Mouse (Mus musculus): ENCODE measurements around the gene Nectin4. TPM values are rescaled to one million over a fixed set of nuclear protein-coding genes. Genes with fewer than 3 reads are reported as not detected.

Gene Nectin4
- polyA plus RNA-seq, 1 experiment from 2014 or later, result 43.7 TPM

DNA sequence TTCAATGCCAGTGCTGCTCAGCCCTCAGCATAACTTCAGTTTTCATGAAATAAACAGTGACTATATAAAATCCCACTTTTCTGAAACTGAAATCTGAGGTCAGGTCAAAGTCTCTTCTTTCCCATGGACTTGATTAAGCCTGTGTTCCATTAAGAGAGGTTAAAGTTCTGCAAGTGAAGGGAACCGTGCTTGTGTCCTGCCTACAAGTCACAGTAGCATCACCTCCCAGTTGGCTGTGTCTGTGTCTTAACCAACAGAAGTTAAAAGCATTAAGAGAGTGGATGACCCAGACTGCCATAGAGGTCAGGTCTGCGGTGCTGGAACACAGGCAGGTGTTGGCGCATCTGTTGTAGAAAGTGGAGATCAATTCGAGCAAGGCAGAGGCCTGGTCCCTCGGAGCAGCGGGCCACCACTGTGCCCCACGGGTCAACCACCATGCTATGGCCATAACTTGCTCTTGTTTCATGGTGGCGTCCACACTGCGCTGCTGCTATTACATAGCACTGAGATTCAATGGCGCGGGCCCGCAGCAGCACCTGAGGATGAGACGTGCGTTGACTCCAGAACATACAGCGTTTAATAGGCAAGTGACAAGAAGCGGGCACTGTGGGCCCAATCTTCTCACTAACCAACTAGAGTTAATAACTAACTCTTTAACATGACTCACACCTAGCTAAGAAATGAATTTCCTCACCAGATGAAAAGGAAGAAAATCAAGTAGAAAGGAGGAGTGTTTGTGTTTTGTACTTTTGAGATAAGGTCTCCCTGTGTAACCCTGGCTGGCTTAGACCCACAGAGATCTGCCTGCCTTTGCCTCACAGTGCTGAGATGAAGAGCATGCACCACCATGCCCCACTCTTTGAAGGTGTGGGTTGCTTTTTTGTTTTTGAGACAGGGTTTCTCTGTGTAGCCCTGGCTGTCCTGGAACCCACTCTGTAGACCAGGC is 27.4 kb upstream of the Nectin4 start:
- Histone ChIP-seq H3K4me2 (replicated peaks) (no peak overlapping the region), H3K27me3 (no peaks in the 10 kb centered on the region), H3K27ac (replicated peaks) (no peak overlapping the region), H3K9ac (no peak overlapping the region), H3K4me1 (peaks cover 16% of the 10 kb centered on the region), H3K9me3 (replicated peaks) (no peaks in the 10 kb centered on the region), H3K36me3 (peaks cover 57% of the 10 kb centered on the region), H3K4me3 (replicated peaks) (no peak overlapping the region)
- ATAC-seq (ENCODE audit: insufficient number of reproducible peaks, low FRiP score, low TSS enrichment, low read depth), result no peak
- 93% methylated on average over 16 of the region's 16 CpGs for WGBS

DNA sequence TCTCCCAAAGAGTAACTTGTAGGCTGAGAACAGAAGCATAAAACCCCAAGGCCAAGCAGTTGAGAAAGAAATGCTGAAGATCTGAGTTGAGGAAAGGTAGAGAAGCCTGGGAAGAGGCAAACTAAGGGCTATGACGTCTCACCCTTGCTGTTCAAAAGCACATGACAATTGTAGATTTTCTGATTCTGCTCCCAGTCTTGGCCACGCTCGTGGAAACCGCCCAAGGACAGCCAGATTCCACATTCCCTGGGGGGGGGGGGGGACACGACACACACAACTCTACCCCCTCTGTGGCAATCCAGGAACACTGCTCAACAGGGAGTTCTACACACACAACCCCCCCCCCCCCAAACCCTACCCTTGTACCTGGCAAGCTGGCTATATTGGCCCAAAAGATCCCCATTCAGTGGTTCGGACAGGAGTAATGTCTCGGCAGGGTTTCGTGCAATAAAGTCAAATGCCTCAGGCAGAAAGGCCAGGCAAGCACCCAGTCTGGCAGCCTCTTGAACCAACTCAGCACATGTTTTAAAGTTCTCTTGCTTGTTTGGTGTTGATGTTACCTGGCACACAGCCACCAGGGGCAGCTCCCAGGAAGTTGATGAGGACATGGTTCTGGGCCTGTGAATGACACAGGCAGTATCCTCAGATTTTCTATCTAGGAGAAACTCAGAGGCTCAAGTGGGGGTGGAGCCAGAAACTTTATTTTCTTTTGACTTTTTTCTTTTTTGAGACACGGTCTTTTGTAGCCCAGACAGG is 25.8 kb upstream of the Nectin4 start:
- no peaks in the 10 kb centered on the region for H3K9me3 ChIP-seq (replicated peaks)
- H3K4me3 ChIP-seq (replicated peaks), result peak overlapping the region; percentile 86; the same call in 1 of the 2 replicates
- 65% methylated on average over 9 of the region's 9 CpGs for WGBS
- no peaks in the 10 kb centered on the region for H3K27me3 ChIP-seq
- peaks cover 16% of the 10 kb centered on the region for H3K4me1 ChIP-seq
- H3K9ac ChIP-seq, result no peak overlapping the region
- peaks cover 44% of the 10 kb centered on the region for H3K36me3 ChIP-seq
- H3K27ac ChIP-seq (replicated peaks), result no peak overlapping the region
- peak overlapping the region; percentile 67 for H3K4me2 ChIP-seq (replicated peaks)
- no peak for ATAC-seq (ENCODE audit: insufficient number of reproducible peaks, low FRiP score, low TSS enrichment, low read depth)

DNA sequence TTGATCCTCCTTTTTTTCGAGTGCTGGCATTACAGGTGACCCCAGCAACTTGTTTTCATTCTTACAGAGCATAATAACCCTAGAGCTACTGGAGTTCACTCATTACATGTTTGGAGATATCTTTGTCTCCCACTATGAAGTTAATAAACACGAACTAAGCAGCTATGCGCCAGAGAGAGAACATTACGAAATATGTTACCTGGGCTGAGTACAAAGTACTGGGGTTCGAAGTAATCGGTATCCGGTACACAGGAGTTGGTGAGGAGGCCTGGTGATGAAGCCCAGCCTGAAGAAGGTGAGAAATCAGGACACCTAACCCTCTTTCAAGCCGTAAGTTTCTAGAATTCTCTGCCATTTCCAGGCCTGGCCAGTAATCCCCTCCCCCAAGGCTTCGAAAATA is 25.2 kb upstream of the Nectin4 start:
- H3K9ac ChIP-seq, result no peak overlapping the region
- H3K4me3 ChIP-seq (replicated peaks), result peak overlapping the region; percentile 86
- H3K36me3 ChIP-seq, result peaks cover 39% of the 10 kb centered on the region
- peak overlapping the region; percentile 67 for H3K4me2 ChIP-seq (replicated peaks)
- no peak for ATAC-seq (ENCODE audit: insufficient number of reproducible peaks, low FRiP score, low TSS enrichment, low read depth)
- no peaks in the 10 kb centered on the region for H3K9me3 ChIP-seq (replicated peaks)
- peaks cover 16% of the 10 kb centered on the region for H3K4me1 ChIP-seq
- no peak overlapping the region for H3K27ac ChIP-seq (replicated peaks)
- WGBS, result 73% methylated on average over 9 of the region's 9 CpGs
- no peaks in the 10 kb centered on the region for H3K27me3 ChIP-seq

DNA sequence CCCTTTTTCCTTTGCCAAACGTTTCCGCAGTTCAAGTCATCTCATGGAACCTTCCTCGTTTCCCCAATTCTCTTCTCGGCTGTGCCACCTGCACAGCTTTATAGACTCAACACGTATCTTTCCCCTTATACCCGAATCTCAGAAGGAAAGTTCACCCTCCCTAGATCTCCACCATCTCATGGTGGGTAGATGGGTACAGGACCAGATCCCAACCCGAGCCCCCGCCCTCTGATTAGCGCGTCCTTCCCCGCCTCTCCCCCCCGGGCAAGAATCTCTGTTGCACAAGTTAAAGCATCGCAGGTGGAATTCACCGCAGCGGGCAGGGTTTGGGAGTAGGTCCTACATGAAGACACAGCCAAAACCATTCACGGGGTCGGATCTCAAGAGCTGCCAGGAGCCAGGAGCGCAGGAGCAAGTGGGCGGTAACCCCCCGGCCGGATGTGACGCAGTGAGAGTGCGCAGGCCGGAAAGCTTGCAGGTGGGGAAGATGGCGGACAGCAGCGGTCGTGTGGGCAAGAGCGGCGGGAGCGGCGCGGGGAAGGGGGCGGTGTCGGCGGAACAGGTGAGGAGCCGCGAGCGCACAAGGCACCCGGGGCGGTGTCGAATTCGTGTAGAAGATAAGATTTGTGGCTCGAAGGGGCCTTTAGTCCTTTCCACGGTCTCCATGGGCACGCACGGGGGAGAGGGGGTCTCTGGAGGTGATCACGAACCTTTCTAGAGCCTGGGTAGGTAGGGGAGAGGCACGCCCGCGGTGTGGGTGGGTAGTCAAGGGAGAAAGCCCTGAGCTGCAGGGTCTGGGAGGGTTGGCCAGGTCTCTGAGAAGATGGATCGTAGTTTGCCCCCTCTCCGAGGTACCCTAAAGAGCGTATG is 24.4 kb upstream of the Nectin4 start, which contains the start of the genes Nit1 and Pfdn2:
Gene Nit1 (minus strand): TSS at position 422 of the 870 bp plus-strand sequence.
Gene Pfdn2 (plus strand): TSS at position 446 of the 870 bp plus-strand sequence.
- H3K36me3 ChIP-seq, result peaks cover 32% of the 10 kb centered on the region
- under 1% methylated on average over 52 of the region's 53 CpGs for WGBS
- peaks cover 16% of the 10 kb centered on the region for H3K4me1 ChIP-seq
- peak within 1 kb of the TSS; percentile 67 for H3K4me2 ChIP-seq (replicated peaks)
- H3K4me3 ChIP-seq (replicated peaks), result peak within 1 kb of the TSS; percentile 86
- no peaks in the 10 kb centered on the region for H3K27me3 ChIP-seq
- no peaks in the 10 kb centered on the region for H3K9me3 ChIP-seq (replicated peaks)
- peak within 1 kb of the TSS; percentile 82 for H3K27ac ChIP-seq (replicated peaks)
- peak; percentile 91 for ATAC-seq (ENCODE audit: insufficient number of reproducible peaks, low FRiP score, low TSS enrichment, low read depth)
- H3K9ac ChIP-seq, result peak within 1 kb of the TSS; percentile 74

DNA sequence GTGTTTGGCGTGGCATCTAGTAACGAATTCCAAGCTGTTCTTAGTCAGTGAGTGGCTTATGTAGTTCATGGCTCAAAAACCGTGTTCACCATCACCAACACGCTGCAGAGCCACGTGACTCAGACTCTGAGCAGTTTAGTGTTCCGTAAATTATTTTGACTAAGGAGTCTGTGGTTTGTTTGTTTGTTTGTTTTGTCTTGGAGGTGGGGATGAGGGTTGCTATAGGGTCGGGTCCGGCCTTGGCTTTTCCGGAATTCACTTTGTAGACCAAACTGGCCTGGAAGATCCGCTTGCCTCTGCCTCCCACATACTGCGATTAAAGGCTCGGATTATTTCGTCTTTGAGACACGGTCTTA is 23.8 kb upstream of the Nectin4 start:
- H3K9ac ChIP-seq, result peak overlapping the region; percentile 74
- peaks cover 26% of the 10 kb centered on the region for H3K36me3 ChIP-seq
- no peaks in the 10 kb centered on the region for H3K27me3 ChIP-seq
- H3K27ac ChIP-seq (replicated peaks), result peak overlapping the region; percentile 82; the same call in 1 of the 2 replicates
- peak overlapping the region; percentile 67 for H3K4me2 ChIP-seq (replicated peaks)
- H3K9me3 ChIP-seq (replicated peaks), result no peaks in the 10 kb centered on the region
- peaks cover 16% of the 10 kb centered on the region for H3K4me1 ChIP-seq
- under 1% methylated on average over 14 of the region's 14 CpGs for WGBS
- H3K4me3 ChIP-seq (replicated peaks), result peak overlapping the region; percentile 86
- ATAC-seq (ENCODE audit: insufficient number of reproducible peaks, low FRiP score, low TSS enrichment, low read depth), result no peak

DNA sequence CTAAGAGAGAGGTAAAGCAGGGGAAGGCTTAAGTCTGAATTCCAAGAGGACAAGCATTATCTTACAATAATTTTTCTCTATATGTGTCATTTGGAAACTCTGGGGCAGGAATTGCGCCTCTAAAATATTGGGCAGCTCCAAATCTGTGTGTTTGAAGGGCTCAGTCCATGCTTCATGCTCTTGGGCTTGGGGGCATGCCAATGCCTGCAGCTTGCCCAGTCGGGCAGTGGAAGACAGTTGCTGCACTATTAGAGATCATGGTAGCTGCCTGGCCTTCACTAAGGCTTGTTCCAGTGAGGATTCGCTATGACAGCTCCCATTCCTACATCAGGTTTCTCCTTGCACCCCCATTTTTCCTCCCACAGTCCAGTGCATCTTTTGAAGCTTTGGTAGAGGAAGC is 21.2 kb upstream of the Nectin4 start:
- no peak overlapping the region for H3K4me3 ChIP-seq (replicated peaks)
- 92% methylated on average over 3 of the region's 3 CpGs for WGBS
- H3K27ac ChIP-seq (replicated peaks), result no peak overlapping the region
- no peaks in the 10 kb centered on the region for H3K9me3 ChIP-seq (replicated peaks)
- H3K4me2 ChIP-seq (replicated peaks), result no peak overlapping the region
- 0 out of 2 replicates have a peak, but pooled peaks cover under 1% of the 10 kb centered on the region for H3K36me3 ChIP-seq
- H3K27me3 ChIP-seq, result no peaks in the 10 kb centered on the region
- ATAC-seq (ENCODE audit: insufficient number of reproducible peaks, low FRiP score, low TSS enrichment, low read depth), result no peak
- H3K4me1 ChIP-seq, result peaks cover 14% of the 10 kb centered on the region
- H3K9ac ChIP-seq, result no peak overlapping the region

DNA sequence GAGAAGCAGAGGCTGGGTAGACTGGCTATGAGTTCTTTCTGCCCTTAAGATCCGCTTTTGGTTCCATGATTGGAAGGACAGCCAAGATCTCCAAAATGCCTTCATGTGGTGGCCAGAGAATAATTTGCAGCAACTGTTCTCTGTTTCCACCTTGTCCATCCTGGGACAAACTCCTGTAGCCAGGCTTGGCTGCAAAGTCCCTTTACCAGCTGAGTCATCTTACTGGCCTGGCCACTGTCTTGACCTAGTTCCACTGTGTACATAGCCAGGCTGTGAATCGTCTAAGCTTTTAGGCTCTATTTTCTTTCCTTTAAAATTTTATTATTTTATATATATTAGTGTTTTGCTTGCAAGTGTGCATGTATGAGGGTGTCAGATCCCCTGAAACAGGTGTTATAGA is 20.7 kb upstream of the Nectin4 start:
- Histone ChIP-seq H3K9ac (no peak overlapping the region), H3K36me3 (no peaks in the 10 kb centered on the region), H3K4me3 (replicated peaks) (no peak overlapping the region), H3K9me3 (replicated peaks) (no peaks in the 10 kb centered on the region), H3K27ac (replicated peaks) (no peak overlapping the region), H3K4me2 (replicated peaks) (no peak overlapping the region), H3K27me3 (no peaks in the 10 kb centered on the region), H3K4me1 (peaks cover 9% of the 10 kb centered on the region)
- 92% methylated on average over 2 of the region's 2 CpGs for WGBS
- ATAC-seq (ENCODE audit: insufficient number of reproducible peaks, low FRiP score, low TSS enrichment, low read depth), result no peak

DNA sequence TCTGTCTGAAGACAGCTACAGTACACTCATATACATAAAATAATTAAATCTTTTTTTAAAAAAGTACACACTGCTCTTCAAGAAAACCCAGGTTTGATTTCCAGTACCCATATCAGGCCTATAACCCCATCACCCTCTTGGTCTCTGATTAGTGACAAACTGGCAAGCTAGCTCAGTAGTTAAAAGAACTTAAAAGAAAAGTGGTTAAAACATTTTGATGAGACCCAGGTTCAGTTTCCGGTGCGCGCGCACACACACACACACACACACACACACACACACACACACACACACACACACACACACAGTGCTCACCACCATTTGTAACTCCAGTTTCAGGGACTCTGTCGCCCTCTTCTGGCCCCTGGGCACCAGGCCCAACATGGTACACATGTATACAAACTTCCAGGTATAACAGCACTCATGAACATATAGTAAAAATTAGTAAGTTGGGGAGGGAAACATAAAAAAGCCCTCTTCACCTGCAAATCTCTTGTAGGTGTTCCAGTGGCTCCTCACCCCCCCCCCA is 14.0 kb upstream of the Nectin4 start:
- Histone ChIP-seq H3K4me1 (peaks cover 11% of the 10 kb centered on the region), H3K9me3 (replicated peaks) (no peaks in the 10 kb centered on the region), H3K9ac (no peak overlapping the region), H3K4me2 (replicated peaks) (no peak overlapping the region), H3K27ac (replicated peaks) (no peak overlapping the region), H3K36me3 (peaks cover 16% of the 10 kb centered on the region; the same call in 1 of the 2 replicates), H3K4me3 (replicated peaks) (no peak overlapping the region), H3K27me3 (no peaks in the 10 kb centered on the region)
- no peak for ATAC-seq (ENCODE audit: insufficient number of reproducible peaks, low FRiP score, low TSS enrichment, low read depth)
- 66% methylated on average over 5 of the region's 5 CpGs for WGBS

DNA sequence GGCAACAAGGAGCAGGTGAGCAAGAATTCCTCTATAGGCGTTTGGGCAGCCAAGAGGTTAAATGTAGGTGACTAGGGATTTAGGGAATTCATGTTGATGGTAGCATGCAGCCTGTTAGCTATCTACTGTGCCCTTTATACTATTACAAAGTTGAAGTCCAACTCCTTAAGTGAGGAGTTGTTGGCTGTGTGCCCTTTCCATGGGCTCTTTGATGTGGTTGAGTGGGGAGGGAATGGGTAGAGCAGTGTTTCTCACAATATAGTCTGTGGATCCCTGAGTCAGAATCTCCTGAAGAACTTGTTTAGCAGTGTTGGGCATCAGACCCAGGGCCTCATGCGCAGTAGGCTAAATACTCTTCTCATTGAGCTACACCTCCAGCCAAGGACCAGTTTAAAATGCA is 13.1 kb upstream of the Nectin4 start:
- Histone ChIP-seq H3K4me1 (peaks cover 15% of the 10 kb centered on the region), H3K27me3 (no peaks in the 10 kb centered on the region)
- ATAC-seq (ENCODE audit: insufficient number of reproducible peaks, low FRiP score, low TSS enrichment, low read depth), result no peak

DNA sequence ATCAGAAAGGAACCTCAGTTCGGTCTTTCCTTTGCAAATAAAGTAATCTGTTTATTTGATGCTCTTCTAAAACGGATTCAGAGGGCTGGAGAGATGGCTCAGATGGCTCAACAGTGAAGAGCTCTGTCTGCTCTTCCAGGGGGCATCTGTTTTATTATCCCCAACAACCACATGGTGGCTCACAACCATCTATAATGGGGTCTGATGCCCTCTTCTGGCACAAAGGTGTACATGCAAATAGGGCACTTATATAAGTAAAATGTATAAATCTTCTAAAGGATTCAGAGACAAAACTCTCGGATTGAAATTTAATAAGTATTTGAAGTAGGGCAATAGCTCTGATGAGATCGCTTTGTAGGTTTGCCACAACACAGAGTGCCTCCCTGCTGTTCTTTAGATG is 11.5 kb upstream of the Nectin4 start:
- no peak overlapping the region for H3K27ac ChIP-seq (replicated peaks)
- no peak for ATAC-seq (ENCODE audit: insufficient number of reproducible peaks, low FRiP score, low TSS enrichment, low read depth)
- no peaks in the 10 kb centered on the region for H3K27me3 ChIP-seq
- H3K9me3 ChIP-seq (replicated peaks), result no peaks in the 10 kb centered on the region
- no peak overlapping the region for H3K4me3 ChIP-seq (replicated peaks)
- peaks cover 16% of the 10 kb centered on the region for H3K4me1 ChIP-seq
- peaks cover 16% of the 10 kb centered on the region; the same call in 1 of the 2 replicates for H3K36me3 ChIP-seq
- WGBS, result 69% methylated on average over 4 of the region's 4 CpGs
- H3K9ac ChIP-seq, result no peak overlapping the region
- no peak overlapping the region for H3K4me2 ChIP-seq (replicated peaks)

More for the DNA sequence above, 13.1 kb upstream of the Nectin4 start:
- no peak overlapping the region for H3K9ac ChIP-seq
- peaks cover 16% of the 10 kb centered on the region; the same call in 1 of the 2 replicates for H3K36me3 ChIP-seq
- no peak overlapping the region for H3K27ac ChIP-seq (replicated peaks)
- H3K4me3 ChIP-seq (replicated peaks), result no peak overlapping the region
- H3K9me3 ChIP-seq (replicated peaks), result no peaks in the 10 kb centered on the region
- no peak overlapping the region for H3K4me2 ChIP-seq (replicated peaks)
- WGBS, result 93% methylated on average over 2 of the region's 2 CpGs

All from embryonic facial prominence, embryonic 15.5 days (tissue).